Mouse (Mus musculus): ENCODE measurements at regions not wholly inside any gene's neighbourhood (a gene's known extent, or its start where the extent isn't known, plus 50 kb on each side); places are given as distances from the start of the nearest gene placed in this dataset.
A peak's percentile ranks its signal among the peaks of the same experiment; 100 is the strongest.

- in situ Hi-C loops (cut with MboI; ENCODE audit: low sequenced_read_pairs in 2 of 2, unreplicated experiment in 2 of 2), result no loop called here
- DNase-seq (ENCODE audit: low read depth, low spot score), result no peak
- no peaks in the 10 kb centered on the region for H3K4me1 ChIP-seq (ENCODE audit: control insufficient read depth in 2 of 2, insufficient read depth in 2 of 2, low read length in 2 of 2, poor library complexity in 1 of 2)
- TF ChIP-seq MAFK (IDR thresholded peaks at IDR 0.05; ENCODE audit: insufficient read depth, low read depth, low read length) (no peak), ZNF384 (IDR thresholded peaks at IDR 0.05; ENCODE audit: low read depth, low read length) (no peak), HCFC1 (IDR thresholded peaks at IDR 0.05; ENCODE audit: borderline replicate concordance, insufficient read depth, low read length) (no peak), ZC3H11A (IDR thresholded peaks at IDR 0.05; ENCODE audit: borderline replicate concordance, low read depth, low read length) (no peak), CHD2 (IDR thresholded peaks at IDR 0.05; ENCODE audit: low read depth, low read length) (no peak)
- no peak overlapping the region for H3K4me3 ChIP-seq (ENCODE audit: insufficient read depth in 1 of 2, low read depth in 1 of 2, low read length in 2 of 2, poor library complexity in 1 of 2, severe bottlenecking in 1 of 2)
- no peak overlapping the region for H3K9ac ChIP-seq (ENCODE audit: insufficient read depth, low read depth, low read length, poor library complexity, severe bottlenecking)
- no peaks in the 10 kb centered on the region for H3K9me3 ChIP-seq (ENCODE audit: control insufficient read depth, insufficient read depth, low read depth, low read length)
- H3K27ac ChIP-seq (ENCODE audit: insufficient read depth, low read depth, low read length, poor library complexity, severe bottlenecking), result no peak overlapping the region
- H3K36me3 ChIP-seq (ENCODE audit: control insufficient read depth, insufficient read depth, low read length, poor library complexity, severe bottlenecking), result no peaks in the 10 kb centered on the region
Measured at GRCm38 (mm10) chr9:122450524-122450923, 99.1 kb downstream of the Abhd5 start.

- Histone ChIP-seq H3K4me3 (ENCODE audit: insufficient read depth in 1 of 2, low read depth in 1 of 2, low read length in 2 of 2, poor library complexity in 1 of 2, severe bottlenecking in 1 of 2) (no peak overlapping the region), H3K27ac (ENCODE audit: insufficient read depth, low read depth, low read length, poor library complexity, severe bottlenecking) (no peak overlapping the region), H3K9ac (ENCODE audit: insufficient read depth, low read depth, low read length, poor library complexity, severe bottlenecking) (no peak overlapping the region), H3K9me3 (ENCODE audit: control insufficient read depth, insufficient read depth, low read depth, low read length) (no peaks in the 10 kb centered on the region), H3K4me1 (ENCODE audit: control insufficient read depth in 2 of 2, insufficient read depth in 2 of 2, low read length in 2 of 2, poor library complexity in 1 of 2) (no peaks in the 10 kb centered on the region), H3K36me3 (ENCODE audit: control insufficient read depth, insufficient read depth, low read length, poor library complexity, severe bottlenecking) (no peaks in the 10 kb centered on the region)
- no peak for DNase-seq (ENCODE audit: low read depth, low spot score)
- in situ Hi-C loops (cut with MboI; ENCODE audit: low sequenced_read_pairs in 2 of 2, unreplicated experiment in 2 of 2), result no loop called here
- TF ChIP-seq CHD2 (IDR thresholded peaks at IDR 0.05; ENCODE audit: low read depth, low read length), result no peak
- no peak for TF ChIP-seq MAFK (IDR thresholded peaks at IDR 0.05; ENCODE audit: insufficient read depth, low read depth, low read length)
- no peak for TF ChIP-seq ZNF384 (IDR thresholded peaks at IDR 0.05; ENCODE audit: low read depth, low read length)
- TF ChIP-seq ZC3H11A (IDR thresholded peaks at IDR 0.05; ENCODE audit: borderline replicate concordance, low read depth, low read length), result no peak
- TF ChIP-seq HCFC1 (IDR thresholded peaks at IDR 0.05; ENCODE audit: borderline replicate concordance, insufficient read depth, low read length), result no peak
Measured at GRCm38 (mm10) chr9:122455301-122455700, 103.9 kb downstream of the Abhd5 start.

GRCm38 (mm10) chr9:122455779-122456178, 104.4 kb downstream of the Abhd5 start:
- in situ Hi-C loops (cut with MboI; ENCODE audit: low sequenced_read_pairs in 2 of 2, unreplicated experiment in 2 of 2), result no loop called here
- H3K27ac ChIP-seq (ENCODE audit: insufficient read depth, low read depth, low read length, poor library complexity, severe bottlenecking), result no peak overlapping the region
- H3K4me1 ChIP-seq (ENCODE audit: control insufficient read depth in 2 of 2, insufficient read depth in 2 of 2, low read length in 2 of 2, poor library complexity in 1 of 2), result no peaks in the 10 kb centered on the region
- H3K9ac ChIP-seq (ENCODE audit: insufficient read depth, low read depth, low read length, poor library complexity, severe bottlenecking), result no peak overlapping the region
- TF ChIP-seq HCFC1 (IDR thresholded peaks at IDR 0.05; ENCODE audit: borderline replicate concordance, insufficient read depth, low read length) (no peak), MAFK (IDR thresholded peaks at IDR 0.05; ENCODE audit: insufficient read depth, low read depth, low read length) (no peak), ZC3H11A (IDR thresholded peaks at IDR 0.05; ENCODE audit: borderline replicate concordance, low read depth, low read length) (no peak), CHD2 (IDR thresholded peaks at IDR 0.05; ENCODE audit: low read depth, low read length) (no peak), ZNF384 (IDR thresholded peaks at IDR 0.05; ENCODE audit: low read depth, low read length) (no peak)
- no peak for DNase-seq (ENCODE audit: low read depth, low spot score)
- H3K9me3 ChIP-seq (ENCODE audit: control insufficient read depth, insufficient read depth, low read depth, low read length), result no peaks in the 10 kb centered on the region
- H3K4me3 ChIP-seq (ENCODE audit: insufficient read depth in 1 of 2, low read depth in 1 of 2, low read length in 2 of 2, poor library complexity in 1 of 2, severe bottlenecking in 1 of 2), result no peak overlapping the region
- no peaks in the 10 kb centered on the region for H3K36me3 ChIP-seq (ENCODE audit: control insufficient read depth, insufficient read depth, low read length, poor library complexity, severe bottlenecking)

- Histone ChIP-seq H3K9me3 (ENCODE audit: control insufficient read depth, insufficient read depth, low read depth, low read length) (no peaks in the 10 kb centered on the region), H3K9ac (ENCODE audit: insufficient read depth, low read depth, low read length, poor library complexity, severe bottlenecking) (no peak overlapping the region), H3K4me1 (ENCODE audit: control insufficient read depth in 2 of 2, insufficient read depth in 2 of 2, low read length in 2 of 2, poor library complexity in 1 of 2) (no peaks in the 10 kb centered on the region), H3K27ac (ENCODE audit: insufficient read depth, low read depth, low read length, poor library complexity, severe bottlenecking) (no peak overlapping the region), H3K36me3 (ENCODE audit: control insufficient read depth, insufficient read depth, low read length, poor library complexity, severe bottlenecking) (no peaks in the 10 kb centered on the region), H3K4me3 (ENCODE audit: insufficient read depth in 1 of 2, low read depth in 1 of 2, low read length in 2 of 2, poor library complexity in 1 of 2, severe bottlenecking in 1 of 2) (no peak overlapping the region)
- DNase-seq (ENCODE audit: low read depth, low spot score), result no peak
- no peak for TF ChIP-seq HCFC1 (IDR thresholded peaks at IDR 0.05; ENCODE audit: borderline replicate concordance, insufficient read depth, low read length)
- TF ChIP-seq MAFK (IDR thresholded peaks at IDR 0.05; ENCODE audit: insufficient read depth, low read depth, low read length), result no peak
- no peak for TF ChIP-seq ZNF384 (IDR thresholded peaks at IDR 0.05; ENCODE audit: low read depth, low read length)
- TF ChIP-seq CHD2 (IDR thresholded peaks at IDR 0.05; ENCODE audit: low read depth, low read length), result no peak
- no peak for TF ChIP-seq ZC3H11A (IDR thresholded peaks at IDR 0.05; ENCODE audit: borderline replicate concordance, low read depth, low read length)
- in situ Hi-C loops (cut with MboI; ENCODE audit: low sequenced_read_pairs in 2 of 2, unreplicated experiment in 2 of 2), result no loop called here
Measured at GRCm38 (mm10) chr9:122459491-122459890, 108.1 kb downstream of the Abhd5 start.

- Histone ChIP-seq H3K9me3 (ENCODE audit: control insufficient read depth, insufficient read depth, low read depth, low read length) (no peaks in the 10 kb centered on the region), H3K4me1 (ENCODE audit: control insufficient read depth in 2 of 2, insufficient read depth in 2 of 2, low read length in 2 of 2, poor library complexity in 1 of 2) (no peaks in the 10 kb centered on the region), H3K4me3 (ENCODE audit: insufficient read depth in 1 of 2, low read depth in 1 of 2, low read length in 2 of 2, poor library complexity in 1 of 2, severe bottlenecking in 1 of 2) (no peak overlapping the region), H3K9ac (ENCODE audit: insufficient read depth, low read depth, low read length, poor library complexity, severe bottlenecking) (no peak overlapping the region), H3K36me3 (ENCODE audit: control insufficient read depth, insufficient read depth, low read length, poor library complexity, severe bottlenecking) (no peaks in the 10 kb centered on the region), H3K27ac (ENCODE audit: insufficient read depth, low read depth, low read length, poor library complexity, severe bottlenecking) (no peak overlapping the region)
- in situ Hi-C loops (cut with MboI; ENCODE audit: low sequenced_read_pairs in 2 of 2, unreplicated experiment in 2 of 2), result no loop called here
- DNase-seq (ENCODE audit: low read depth, low spot score), result no peak
- TF ChIP-seq ZNF384 (IDR thresholded peaks at IDR 0.05; ENCODE audit: low read depth, low read length) (no peak), MAFK (IDR thresholded peaks at IDR 0.05; ENCODE audit: insufficient read depth, low read depth, low read length) (peak; percentile 99)
Measured at GRCm38 (mm10) chr9:122471539-122471938, 120.1 kb downstream of the Abhd5 start.

All from ES-E14 (cell line).